Mouse (Mus musculus) CH12.LX (cell line): Measurements from ENCODE around the gene Sh3rf1.

Experiments used
- BHLHE40 ChIP-seq: IDR thresholded peaks from 2 replicates; pipeline ENCODE4 v1.6.1; 2011; ENCODE audit warnings: mild to moderate bottlenecking, low read depth, low read length, improper control_type of control experiment
- CHD2 ChIP-seq: IDR thresholded peaks from 2 replicates; pipeline ENCODE4 v1.6.1; 2011; ENCODE audit warnings: low read length, improper control_type of control experiment
- E2F4 ChIP-seq: IDR thresholded peaks from 2 replicates; pipeline ENCODE4 v1.6.1; 2011; ENCODE audit warnings: low read depth, low read length, improper control_type of control experiment; ENCODE audit not compliant: insufficient replicate concordance
- EP300 ChIP-seq: IDR thresholded peaks from 2 replicates; pipeline ENCODE4 v1.6.1; 2011; ENCODE audit warnings: low read length, improper control_type of control experiment
- MEF2A ChIP-seq: IDR thresholded peaks from 2 replicates; pipeline ENCODE4 v1.6.1; 2014; ENCODE audit warnings: low read depth, mild to moderate bottlenecking, inconsistent platforms, low read length, improper control_type of control experiment, borderline replicate concordance
- POLR2A ChIP-seq: IDR thresholded peaks from 2 replicates; pipeline ENCODE4 v1.6.1; 2011; ENCODE audit warnings: low read depth, mild to moderate bottlenecking, improper control_type of control experiment, low read length

GRCm38 (mm10) chr8:61295040-61295439, 71.4 kb downstream of the Sh3rf1 start:
- TF ChIP-seq E2F4 (no peak), EP300 (no peak), MEF2A (no peak), POLR2A (no peak), BHLHE40 (no peak), CHD2 (no peak)
